Mouse (Mus musculus) induced T-regulatory cell, adult 2 months (primary cell): ENCODE measurements around the gene Stk16.
A peak's percentile ranks its signal among the peaks of the same experiment; 100 is the strongest.

Experiments used
- DNase-seq: peaks from one replicate; pipeline ENCODE4 v3.0.0-alpha.2; 2012; ENCODE audit warnings: low read depth

The Stk16 gene

GRCm38 (mm10) chr1:75236117-75237050 is 25.7 kb downstream of the Stk16 start, which contains the start of gene Dnajb2:
TSS of gene Dnajb2 (plus strand) at chr1:75236406.
- DNase-seq: peak; percentile 89

- peak; percentile 21 for DNase-seq
Measured at GRCm38 (mm10) chr1:75239591-75239990, 29.0 kb downstream of the Stk16 start.

- DNase-seq: no peak
Measured at GRCm38 (mm10) chr1:75243411-75243810, 32.8 kb downstream of the Stk16 start.

GRCm38 (mm10) chr1:75244175-75244826 is 33.7 kb downstream of the Stk16 start:
- no peak for DNase-seq

GRCm38 (mm10) chr1:75244836-75245235 is 34.2 kb downstream of the Stk16 start:
- DNase-seq: peak; percentile 57

GRCm38 (mm10) chr1:75247071-75247930 is 36.7 kb downstream of the Stk16 start:
- no peak for DNase-seq

- DNase-seq: peak; percentile 50
Measured at GRCm38 (mm10) chr1:75248041-75248772, 37.6 kb downstream of the Stk16 start.

GRCm38 (mm10) chr1:75250498-75250897 is 39.9 kb downstream of the Stk16 start:
- DNase-seq: no peak

GRCm38 (mm10) chr1:75251112-75251970 is 40.7 kb downstream of the Stk16 start:
- DNase-seq: peak; percentile 89

- DNase-seq: no peak
Measured at GRCm38 (mm10) chr1:75252308-75252707, 41.7 kb downstream of the Stk16 start.

GRCm38 (mm10) chr1:75253029-75253428 is 42.4 kb downstream of the Stk16 start:
- DNase-seq: no peak

GRCm38 (mm10) chr1:75253849-75254624 is 43.4 kb downstream of the Stk16 start:
- DNase-seq: peak; percentile 91

GRCm38 (mm10) chr1:75254625-75255013 is 44.0 kb downstream of the Stk16 start:
- no peak for DNase-seq

GRCm38 (mm10) chr1:75255516-75256046 is 44.9 kb downstream of the Stk16 start:
- no peak for DNase-seq

GRCm38 (mm10) chr1:75261278-75261677 is 50.6 kb downstream of the Stk16 start:
- no peak for DNase-seq

- peak; percentile 72 for DNase-seq
Measured at GRCm38 (mm10) chr1:75262969-75263951, 52.6 kb downstream of the Stk16 start.

- DNase-seq: no peak
Measured at GRCm38 (mm10) chr1:75264091-75264880, 53.6 kb downstream of the Stk16 start, which contains the start of gene Ptprn. TSS of gene Ptprn (minus strand) at chr1:75264502.
